Mouse (Mus musculus) cerebellum, postnatal 36 days (tissue): ENCODE measurements at regions not wholly inside any gene's neighbourhood (a gene's known extent, or its start where the extent isn't known, plus 50 kb on each side); places are given as distances from the start of the nearest gene placed in this dataset.
A peak's percentile ranks its signal among the peaks of the same experiment; 100 is the strongest.

Experiments
- DNase-seq, 2 experiments: peaks; one replicate each; pipeline ENCODE4 v3.0.0; 2021 to 2022; ENCODE audit warnings: mixed read lengths in 2 of 2

DNA sequence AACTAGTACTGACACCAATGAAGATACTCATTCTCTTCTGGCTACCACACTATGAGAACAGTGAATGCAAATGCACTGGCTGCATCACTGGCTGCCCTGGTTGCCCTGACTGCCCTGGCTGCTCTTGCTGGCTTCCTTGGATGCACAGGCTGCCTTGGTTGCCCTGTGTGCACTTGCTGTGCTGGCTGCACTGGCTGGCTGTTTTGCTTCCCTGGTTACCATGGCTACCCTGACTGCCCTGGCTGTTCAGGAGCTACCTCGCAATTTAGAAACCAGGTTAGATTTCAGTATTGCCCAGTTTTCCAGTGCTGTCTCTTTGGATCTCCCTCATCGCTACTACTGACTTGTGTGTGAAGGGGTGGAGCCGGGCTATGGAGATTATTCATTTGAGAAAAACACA is 175.7 kb downstream of the Fat4 start:
- no peak for DNase-seq

DNA sequence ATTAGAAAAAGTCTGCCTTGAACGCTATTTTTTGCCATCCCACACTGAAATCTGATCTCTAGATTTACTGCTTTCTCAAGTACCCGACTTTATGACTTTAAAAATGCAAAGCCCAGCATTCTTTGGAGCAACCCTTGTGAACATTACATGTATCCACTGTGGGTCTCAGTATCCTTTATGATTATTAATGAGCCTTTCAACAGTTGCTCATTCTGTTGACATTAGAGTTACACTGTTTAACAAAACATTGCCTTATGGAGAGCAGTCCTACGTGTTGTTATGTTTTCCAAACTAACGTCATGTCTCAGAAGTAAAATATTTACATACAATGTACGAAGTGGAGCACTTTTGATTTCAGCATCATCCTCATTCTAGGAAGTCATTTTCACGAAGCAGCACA is 178.7 kb downstream of the Fat4 start:
- DNase-seq: no peak

DNA sequence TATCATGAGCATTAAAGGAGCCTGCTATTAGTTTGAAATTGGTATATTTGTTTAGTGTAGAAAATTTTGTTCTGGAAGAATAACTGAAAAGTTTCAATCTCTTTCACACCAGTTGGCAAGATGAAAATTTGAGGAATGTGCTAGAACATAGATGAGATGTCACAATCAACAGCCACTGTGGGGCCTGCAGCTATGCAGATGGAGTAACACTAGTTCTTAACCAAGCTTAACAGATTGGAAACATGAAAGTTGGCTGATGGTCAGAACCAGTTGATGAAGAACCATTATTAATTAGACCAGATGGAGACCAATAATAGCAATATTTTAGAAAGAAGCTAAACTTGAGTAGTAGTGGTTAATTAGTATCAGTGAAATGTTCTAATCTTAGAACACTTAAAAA is 182.3 kb downstream of the Fat4 start:
- DNase-seq: no peak

DNA sequence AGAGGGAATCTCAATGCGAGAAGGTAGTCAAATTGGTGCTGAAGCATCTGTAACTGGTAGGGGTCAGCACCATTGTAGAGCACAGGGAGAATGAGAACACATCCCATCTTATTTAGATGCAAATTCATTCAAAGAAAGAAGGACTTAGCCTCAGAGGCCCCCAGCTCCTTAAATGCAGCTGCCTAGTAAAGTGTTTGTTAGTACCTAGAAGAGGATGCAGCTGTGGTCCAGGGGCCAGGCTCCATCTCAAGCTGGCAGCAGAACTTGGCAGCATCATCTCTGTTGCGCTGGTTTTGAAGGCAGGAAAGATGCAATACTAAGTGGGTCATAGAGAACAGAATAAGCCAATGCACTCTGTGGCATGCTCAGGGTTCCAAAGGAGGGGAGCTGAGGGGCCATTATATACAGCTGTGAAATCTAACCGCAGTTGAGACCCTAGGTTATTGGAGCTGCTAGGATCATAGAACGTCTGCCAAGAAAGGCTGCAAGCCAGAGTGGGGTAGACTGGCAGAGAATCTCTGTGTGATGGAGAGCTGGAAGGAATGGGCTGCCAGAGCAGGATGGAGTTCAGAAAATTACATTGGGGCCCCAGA is 196.0 kb downstream of the Fat4 start:
- no peak for DNase-seq

DNA sequence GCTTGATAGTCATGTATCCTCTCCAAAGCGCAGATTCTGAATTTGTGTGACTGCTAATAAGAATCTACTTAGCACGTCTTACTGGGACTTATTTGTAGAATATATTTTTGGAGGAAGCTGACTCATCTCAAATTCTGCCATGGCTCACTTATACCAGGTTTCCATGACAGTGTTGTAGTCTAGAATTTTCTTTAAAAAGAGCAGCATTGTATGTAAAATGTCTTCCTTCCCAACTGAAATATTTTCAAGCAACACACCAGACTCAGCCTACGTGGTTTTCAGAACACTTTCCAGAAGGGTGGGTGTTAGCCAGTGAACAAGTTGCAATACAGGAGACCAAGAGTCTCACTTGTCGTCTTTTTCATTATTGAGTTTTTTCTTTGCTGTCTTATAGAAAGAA is 202.2 kb downstream of the Fat4 start:
- DNase-seq: no peak

DNA sequence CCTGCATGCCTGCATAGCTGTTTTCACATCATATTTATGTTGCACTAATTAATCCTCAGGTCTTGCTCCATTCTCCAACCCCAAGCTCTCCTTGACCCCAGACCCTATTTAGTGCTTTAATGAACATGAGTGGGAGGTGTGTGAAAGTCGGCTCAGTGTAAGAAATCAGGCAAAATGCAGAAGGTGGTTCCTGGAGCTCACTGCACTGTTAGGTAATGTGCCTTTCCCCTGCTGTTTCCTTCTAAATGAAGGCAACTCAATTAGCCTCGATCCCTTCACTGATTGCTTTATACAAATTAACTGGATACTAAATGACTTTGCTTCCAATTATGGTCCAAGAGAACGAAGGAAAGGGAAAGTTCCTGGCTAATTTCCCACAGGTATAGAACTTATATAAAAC is 215.6 kb downstream of the Fat4 start:
- DNase-seq: no peak

DNA sequence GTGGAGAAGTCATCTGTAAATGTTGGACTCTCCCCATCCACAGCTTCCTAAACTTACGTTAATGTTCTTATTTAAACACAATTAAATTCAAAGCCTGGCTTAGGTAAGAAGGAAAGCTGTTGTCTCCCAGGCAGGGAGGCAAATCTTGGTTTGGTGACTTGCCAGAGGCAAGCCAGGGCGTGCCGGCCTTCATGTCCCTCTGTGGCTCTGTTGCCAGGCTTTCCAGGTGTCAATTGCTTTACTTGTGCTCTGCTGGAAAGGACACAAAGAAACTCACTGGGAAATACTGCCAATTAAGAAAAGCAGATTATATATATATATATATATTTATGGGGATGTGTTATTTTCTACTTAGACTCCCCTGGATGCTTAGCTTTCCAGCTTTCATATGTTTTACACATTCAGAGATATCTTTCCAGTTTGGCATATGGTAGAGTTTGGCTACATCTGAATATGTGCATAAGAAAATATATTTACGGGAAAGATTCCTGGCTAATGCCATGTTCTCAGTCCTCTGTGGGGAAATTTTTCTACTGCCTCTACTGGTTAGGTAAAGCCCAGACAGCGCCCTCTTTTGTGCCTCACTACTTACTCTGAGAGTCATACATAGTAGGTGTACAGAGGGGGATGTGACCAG is 223.1 kb downstream of the Fat4 start:
- peak in 1 of 2 experiments; percentile 6 for DNase-seq

DNA sequence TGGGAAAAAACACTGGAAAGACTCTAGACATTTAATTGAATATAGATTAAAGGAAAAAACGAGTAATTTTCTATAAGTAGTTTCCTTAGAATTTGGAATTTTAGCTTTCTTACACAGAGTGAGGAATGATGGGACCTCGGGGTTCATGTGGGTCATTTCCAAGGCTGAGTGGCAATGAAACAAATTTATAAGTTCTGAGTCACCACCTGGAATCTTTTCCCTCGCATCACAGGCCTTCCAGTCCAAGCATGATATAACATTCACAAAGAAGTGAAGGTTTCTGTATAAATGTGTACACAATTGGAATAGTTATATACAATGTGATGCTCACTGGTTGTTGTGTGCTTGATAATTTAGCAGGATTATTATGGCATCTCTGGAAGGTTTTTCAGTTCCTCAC is 227.3 kb downstream of the Fat4 start:
- no peak for DNase-seq

DNA sequence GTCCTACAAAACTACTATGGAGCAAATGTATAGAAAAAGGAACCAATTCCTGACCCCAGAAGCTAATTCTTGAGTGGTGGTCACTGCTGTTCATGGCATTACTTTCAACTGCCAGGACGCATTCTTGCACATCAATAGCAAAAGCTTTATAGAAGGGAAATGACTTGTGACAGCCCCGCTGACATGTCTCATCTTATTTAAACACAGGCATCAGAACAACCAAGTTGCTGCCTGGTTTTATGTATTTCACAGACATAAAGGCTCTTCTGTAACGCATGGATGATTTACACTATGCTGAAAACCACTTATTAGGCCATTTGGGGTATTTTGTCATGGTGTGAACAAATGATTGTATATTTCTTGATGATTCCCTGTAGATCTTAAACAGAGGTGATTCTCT is 228.1 kb downstream of the Fat4 start:
- no peak for DNase-seq

DNA sequence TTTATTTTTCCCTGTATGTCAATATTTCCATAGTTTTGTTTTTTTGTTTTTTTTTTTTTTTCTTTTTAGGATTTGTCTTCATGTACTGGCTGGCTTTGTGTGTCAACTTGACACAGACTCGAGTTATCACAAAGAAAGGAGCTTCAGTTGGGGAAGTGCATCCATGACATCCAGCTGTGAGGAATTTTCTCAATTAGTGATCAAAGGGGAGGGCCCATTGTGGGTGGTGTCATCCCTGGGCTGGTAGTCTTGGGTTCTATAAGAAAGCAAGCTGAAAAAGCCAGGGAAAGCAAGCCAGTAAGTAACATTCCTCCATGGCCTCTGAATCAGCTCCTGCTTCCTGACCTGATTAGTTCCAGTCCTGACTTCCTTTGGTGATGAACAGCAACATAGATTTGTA is 228.7 kb downstream of the Fat4 start:
- DNase-seq: no peak

DNA sequence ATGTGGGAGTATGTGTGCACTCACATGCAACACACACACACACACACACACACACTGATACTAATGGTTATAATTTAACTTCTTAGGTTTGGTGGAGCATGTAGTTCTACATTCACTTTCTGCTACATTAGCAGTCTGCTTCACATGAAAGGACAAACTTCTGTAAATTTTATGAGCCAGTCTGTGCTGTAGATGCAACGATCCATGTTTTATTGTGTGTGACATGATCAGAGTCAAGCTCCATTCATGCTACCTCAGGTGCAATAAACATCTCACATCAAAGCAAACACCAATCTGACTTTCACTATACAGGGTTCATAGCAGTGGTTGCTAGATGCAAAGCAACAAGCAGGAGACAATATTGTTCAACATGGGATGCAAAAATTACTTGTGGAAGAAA is 235.5 kb downstream of the Fat4 start:
- no peak for DNase-seq

DNA sequence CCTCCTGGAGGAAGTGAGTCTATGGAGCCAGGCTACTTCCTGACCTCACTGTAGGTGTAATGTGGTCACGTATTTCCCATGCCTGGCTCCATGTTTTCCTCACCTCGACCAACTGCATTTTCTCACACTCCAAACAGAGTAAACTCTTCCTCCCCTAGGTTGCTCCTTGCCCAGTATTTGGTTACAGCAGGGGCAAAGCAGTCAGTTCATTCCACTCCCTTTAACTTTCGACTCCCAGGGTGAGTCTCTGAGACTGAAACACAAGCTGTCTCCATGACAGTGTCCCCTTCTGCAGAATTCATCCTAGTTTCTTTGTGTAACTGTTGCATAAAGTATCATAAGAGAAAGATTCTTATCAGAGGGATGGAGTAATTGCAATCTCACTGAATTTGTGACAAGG is 243.8 kb downstream of the Fat4 start:
- DNase-seq: no peak

DNA sequence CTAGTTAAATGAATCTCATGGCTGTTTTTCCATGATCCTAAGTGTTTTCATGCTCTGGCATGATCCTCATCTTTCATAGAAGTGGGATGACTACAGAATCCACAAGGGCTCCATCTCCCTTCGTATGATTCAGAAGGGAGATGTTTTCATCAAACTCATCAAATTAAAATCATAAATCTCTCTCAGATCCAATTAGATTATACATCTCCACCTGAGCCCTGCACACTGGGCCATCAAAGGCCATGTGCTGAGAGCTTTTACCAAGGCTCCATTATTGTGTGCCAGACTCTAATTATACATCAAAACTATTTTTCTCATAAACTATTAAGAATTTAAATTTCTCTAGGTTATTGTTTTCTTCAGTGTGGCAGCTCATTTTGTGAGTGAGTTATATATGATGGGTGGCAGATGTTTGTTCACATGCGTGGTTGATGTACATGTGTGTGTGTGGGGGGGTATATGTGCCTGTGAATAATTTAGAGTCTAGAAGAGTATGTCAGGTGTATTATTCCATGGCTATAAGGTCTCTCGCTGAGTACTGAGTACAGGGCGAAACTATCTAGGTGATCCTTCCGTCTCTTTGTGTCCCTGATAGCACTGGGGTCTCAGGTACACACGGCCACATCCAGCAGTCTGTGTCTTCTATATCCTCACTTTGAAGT is 278.4 kb downstream of the Fat4 start:
- DNase-seq: no peak

DNA sequence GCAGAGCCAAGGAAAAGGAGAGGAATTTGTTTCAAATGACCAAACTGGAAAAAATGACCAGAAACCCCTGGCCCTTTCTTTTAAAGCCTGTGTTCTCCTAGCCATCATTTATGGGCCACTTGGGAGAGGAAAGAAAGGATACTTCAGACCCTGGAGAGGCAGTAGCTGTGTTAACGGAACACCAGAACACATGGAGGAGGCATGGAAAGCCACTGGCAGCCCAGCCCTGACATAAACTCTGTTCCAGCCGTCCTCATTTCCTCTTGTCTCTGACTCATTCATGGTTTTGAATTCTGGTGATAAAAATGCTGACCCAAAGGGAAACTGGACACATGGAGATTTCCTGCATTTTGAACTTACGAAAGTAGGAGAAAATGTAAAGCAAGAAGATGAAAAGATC is 295.9 kb downstream of the Fat4 start:
- DNase-seq: no peak

DNA sequence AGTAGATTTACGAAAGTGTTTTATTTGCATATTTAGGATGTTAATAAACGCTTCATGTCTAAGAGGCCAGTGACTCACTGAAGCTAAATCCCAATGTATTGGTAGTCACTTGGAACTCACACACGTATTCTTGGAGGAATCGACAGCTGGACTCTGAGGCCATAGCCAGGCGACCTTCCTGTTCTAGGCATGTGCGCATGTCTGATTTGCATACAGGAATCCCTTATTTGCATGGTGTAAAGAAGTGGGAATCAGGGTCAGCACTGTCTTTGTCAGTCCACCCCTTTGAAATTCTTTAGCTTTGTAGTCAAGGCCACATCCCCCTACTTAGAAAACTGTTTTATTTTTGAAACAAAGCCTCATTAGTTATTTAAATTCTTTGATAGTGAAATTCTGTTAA is 308.4 kb downstream of the Fat4 start:
- no peak for DNase-seq

DNA sequence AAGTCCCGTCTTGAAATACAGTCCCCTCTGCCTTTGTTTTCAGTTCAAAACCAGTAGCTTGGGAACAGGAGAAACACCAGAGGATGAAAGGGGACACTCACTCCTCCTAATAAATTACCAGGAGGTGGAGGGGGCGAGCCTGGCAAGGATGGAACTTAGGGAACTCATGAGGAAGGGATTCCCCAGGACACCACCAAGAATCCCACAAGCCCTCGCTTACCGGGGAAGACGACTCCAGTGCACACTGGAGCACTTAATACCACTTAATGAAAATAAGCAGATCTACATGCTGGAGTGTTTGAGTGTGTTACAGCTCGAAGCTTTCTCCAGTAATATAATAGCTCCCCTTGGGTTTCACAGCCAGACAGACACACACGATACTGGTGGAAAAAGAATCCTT is 315.9 kb downstream of the Fat4 start:
- no peak for DNase-seq

DNA sequence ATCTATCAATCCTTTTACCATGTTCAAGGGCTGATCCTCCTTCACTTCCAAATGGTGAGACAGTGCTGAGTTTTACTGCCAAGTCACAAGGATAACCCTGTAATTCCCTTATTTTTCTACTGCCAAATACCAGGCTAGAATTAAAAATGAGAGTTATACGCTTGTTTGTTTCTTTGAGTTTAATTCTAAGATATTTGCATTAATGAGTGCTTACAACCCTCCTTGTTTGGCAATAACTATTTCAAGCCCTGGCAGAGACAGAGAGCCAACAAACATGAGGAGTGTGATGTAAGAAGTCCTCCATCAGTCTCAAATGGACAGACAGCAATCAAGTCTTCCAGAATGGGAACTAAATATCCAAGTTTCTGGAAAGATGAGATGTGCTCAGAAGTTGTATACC is 321.9 kb downstream of the Fat4 start:
- no peak for DNase-seq

DNA sequence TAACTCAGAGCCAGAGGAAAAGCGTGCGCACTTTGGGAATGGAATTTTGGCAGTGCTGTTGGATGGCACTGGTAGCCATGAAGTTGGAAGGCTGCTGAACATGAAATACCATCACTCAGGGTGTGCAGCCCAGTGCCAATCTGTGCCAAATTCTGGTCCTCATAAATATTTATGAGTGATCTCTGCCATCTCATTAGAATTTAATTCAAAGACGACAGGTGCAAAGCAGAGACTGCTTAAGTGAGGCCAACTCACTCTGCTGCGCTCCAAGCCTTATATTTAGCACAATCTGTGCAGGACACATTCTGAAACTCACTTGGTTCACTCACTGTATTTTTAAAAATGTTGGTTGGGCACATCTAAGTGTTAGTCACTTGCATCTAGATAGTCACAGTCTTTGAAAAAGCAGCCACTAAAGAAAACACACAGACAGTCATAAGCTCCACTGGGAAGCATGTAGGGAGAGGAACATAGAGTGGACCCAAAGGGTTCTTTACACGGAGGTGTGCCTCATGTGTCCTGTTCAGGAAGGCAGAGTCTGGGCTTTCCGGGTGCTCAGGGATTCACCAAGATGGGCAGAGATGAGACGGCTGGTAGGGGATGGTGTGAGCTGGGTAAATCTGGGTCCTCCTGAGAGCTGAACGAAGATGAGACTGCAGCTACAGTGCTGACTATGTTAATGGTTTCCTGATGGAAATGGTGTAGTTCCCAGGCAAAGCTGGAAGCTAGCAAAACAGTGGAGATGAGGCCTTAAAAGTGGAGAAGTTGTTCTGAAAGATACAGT is 322.8 kb downstream of the Fat4 start:
- no peak for DNase-seq

DNA sequence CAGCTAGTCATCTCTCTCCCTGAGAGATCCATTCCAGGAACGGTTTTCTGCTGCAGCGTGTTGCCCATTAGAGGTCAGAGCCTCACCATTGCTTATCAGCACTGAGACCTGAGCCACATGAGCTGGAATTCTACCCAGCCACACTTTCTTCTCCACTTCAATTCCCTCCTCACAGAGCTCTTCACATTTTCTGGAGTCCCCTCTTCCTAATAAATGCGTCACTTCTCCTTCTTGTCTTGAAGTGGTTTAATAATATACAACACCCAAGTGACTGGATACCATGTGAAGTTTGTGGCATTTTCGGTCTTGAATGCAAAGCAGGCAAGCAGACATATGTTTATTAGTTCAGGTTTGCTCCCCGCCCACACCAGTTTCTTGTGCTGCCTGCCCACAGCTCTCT is 324.9 kb downstream of the Fat4 start:
- no peak for DNase-seq

DNA sequence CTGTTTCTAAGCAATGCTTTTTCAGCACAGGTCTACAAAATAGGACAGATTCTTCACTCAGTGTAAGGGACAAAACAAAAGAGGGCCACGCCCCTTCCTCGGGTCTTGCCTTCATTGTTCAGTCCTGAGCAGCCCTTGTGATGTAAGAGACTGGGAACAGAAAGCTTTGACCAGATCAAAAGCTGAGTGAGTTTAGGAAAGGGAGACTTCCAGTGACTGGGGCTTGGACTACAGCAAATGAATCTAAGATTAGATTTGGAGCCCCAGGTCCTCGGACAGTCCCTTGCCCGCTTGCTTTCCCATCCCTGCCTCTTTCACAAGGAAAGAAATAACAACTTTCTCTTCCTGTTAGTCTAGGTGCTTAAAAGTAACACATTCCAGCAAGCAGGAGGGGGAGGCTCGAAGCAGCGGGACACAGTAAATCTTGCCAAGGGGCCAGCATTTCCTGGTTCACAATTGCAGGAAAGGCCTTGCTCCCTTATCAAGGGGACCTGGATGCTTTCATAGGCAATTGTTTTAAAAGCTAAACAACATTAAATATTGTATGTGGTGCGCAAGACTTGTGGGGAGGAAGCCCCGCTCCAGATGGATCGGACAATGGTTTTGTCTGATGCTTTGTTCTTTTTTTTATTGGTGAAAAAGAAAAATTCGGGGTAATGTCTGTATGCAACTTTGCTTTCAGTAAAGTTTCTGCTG is 333.4 kb downstream of the Fat4 start:
- DNase-seq: peak in 1 of 2 experiments; percentile 3

DNA sequence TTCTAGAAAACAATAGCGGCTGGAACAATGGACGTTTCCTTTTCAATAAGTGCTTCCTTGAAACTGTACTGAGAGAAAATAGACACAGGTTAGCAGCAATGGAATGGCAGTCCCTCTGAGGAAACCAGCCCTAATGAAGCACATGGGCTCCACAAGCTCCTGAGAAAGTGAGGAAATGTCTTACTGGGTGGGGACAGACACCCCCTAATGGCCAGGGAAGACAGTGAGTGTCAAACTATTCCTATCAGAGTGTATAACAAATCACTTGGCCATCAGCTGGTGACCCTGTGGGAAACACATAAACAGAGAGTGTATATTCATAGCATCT is 333.9 kb downstream of the Fat4 start:
- no peak for DNase-seq

DNA sequence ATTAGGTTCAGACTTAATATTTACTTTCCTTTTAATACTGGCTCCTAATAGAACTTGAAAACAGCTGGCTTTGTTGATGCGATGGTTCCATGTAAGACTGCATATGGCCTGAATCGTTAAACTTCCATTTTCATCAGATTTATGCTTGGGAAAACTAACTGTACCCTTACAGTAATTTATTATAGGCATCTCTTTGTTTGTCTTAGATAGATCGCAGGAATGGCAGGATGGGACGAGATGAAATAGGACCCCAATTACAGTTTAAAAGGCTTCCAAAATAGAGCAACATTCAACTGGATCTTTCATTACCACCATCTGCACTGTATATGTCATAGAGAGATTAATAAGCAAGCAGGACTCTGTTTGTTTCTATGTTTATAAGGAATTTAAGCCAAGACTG is 335.3 kb downstream of the Fat4 start:
- DNase-seq: no peak

DNA sequence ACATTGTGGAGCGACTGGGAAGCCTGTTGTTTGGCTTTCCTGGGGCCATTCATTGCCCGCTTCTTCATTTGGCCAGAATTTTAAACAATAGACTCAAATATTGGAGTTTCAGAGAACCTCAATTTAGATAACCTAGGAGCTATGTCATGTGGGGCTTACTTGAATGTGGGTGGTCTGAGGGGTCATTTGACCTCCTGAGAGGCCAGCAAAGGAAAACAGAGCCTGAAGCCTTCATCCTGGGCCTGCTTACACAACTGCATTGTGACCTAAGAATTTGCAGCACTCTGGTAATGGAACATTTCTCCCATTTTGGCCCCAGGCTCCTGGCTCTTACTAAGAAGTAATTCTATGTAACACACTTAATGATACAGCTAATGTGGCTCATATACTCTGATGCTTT is 348.2 kb downstream of the Fat4 start:
- no peak for DNase-seq

DNA sequence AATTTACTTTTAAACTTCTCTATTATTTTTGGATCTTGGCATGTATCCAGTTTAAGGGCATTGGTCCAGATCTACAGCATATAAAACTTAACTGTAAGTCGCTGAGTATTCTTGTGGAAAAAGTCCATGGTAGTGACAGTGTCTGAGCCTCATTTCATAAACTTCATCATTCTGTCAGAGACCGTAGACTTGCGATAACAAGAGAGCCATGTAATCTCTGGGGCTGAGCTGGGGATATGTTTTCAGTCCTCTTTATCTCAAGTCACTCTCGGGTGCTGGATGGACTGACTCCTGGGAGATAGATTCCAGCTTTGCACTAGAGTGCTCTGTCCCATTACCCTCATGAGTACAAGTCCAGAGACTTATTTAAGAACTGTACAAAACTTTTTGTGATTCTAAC is 362.0 kb downstream of the Fat4 start:
- DNase-seq: no peak
